Mouse (Mus musculus) gastrocnemius, adult 2 months (tissue): Measurements from ENCODE around the gene Mul1. TPM values are rescaled to one million over a fixed set of nuclear protein-coding genes. Genes with fewer than 3 reads are reported as not detected.

Experiments
- DNase-seq: peaks from one replicate; pipeline ENCODE4 v3.0.0; 2022
- H3K27ac ChIP-seq: fragments of 200-600 bp; 2 replicates; pipeline ENCODE4 v1.8.1; 2022; ENCODE audit warnings: mild to moderate bottlenecking
- H3K4me3 ChIP-seq: fragments of 200-600 bp; 2 replicates; pipeline ENCODE4 v1.8.1; 2022; ENCODE audit warnings: mild to moderate bottlenecking, moderate library complexity
- CTCF ChIP-seq: fragments of 200-600 bp; IDR thresholded peaks from 2 replicates; pipeline ENCODE4 v1.8.1; 2022; ENCODE audit warnings: antibody characterized with exemption, mild to moderate bottlenecking, moderate library complexity
- intact Hi-C: fragments of 180-260 bp; cut with DNase I; formaldehyde crosslinking; loops from one replicate; pipeline ENCODE4 v1.15.1; 2025
- total RNA-seq, 2 experiments: library from RNA; stranded (reverse); gene quantifications; 2 replicates each; pipeline ENCODE4 v1.2.3; 2021

Mul1 gene
- total RNA-seq, 2 experiments from 2014 or later: 37.5 to 45.5 TPM

DNA sequence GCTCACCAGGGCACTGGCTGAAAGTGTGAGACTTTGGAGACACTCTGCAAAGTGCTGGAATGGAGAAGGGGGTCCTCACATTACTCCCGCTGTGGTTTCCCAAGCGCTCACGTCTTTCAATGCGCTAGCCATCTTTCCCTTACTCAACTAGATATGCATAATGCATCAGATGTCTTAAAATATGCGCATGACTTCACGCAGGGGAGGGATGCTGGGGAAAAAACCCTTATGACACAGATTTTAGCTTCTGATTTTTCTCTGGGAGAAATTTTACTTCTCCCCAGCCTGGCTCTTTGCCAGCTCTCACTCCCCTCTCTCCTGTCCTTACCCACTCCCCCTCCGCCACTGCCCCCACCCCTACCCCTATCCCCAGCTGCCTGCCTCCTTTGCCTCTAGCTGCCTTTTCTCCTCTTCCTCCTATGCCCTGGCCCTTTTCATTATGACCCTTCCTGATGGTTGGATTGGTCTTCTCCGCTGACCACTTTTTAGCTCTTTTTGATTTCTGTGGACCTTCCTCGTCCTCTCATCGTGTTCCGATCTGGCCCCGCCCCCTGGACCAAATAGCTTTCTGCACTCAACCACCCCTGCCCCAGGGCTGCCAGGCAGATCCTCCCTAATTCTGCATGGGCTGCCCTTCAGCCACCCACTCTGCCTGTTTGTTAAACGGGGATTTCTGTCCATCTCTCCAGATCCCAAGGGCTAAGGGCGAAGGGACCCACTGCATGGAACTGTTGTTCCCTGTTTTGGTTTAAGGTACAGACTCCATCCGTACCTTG, 13.5 kb downstream of the Mul1 start:
- Histone ChIP-seq H3K4me3 (no peak overlapping the region), H3K27ac (peak overlapping the region; percentile 24; the same call in 1 of the 2 replicates)
- TF ChIP-seq CTCF: no peak
- DNase-seq: no peak
- intact Hi-C loops: loop anchor here (1.0 to 5.0 kb wide), 3 partner anchors 114 to 403 kb away; no protein-coding TSS in a partner anchor

DNA sequence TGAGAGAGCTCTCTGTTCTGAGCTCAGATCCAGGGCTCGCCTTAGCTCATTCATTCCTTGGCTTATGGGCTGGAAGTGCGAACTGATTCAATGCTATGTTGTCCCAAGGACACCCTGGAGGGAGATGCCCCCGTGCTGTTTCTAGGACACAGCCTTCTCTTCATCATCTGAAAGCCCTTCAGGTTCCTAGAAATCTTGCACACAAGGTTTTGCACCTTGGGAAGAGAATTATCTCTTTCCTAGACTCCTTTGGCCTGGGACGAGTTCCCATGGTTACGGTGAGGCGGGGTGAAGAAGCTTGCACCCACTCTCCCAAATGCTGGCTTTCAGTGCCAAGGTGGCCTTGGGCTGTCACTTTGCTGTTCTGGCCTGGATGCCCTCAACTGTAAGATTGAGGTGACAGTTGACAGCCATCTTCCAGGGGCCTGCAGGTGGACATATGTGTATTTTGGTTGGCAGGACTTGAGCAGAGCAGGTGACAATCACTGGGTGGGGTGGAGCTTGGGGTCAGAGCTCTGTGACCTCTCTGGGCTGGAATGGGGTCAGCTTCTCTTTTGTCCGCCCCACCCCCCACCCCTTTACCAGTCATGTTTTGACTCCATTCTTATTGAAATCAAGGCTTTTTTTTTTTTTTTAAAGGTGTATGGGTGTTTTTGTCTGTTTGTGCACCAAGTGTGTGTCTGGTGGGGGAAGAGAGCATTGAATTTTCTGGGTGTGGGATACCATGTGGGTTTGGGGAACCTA, 14.6 kb downstream of the Mul1 start:
- intact Hi-C loops: loop anchor here (2.0 to 5.0 kb wide), 2 partner anchors 343 to 402 kb away; no protein-coding TSS in a partner anchor
- no peak for TF ChIP-seq CTCF

GRCm38 (mm10) chr4:138449636-138450314, 15.3 kb downstream of the Mul1 start:
- no peak overlapping the region for H3K27ac ChIP-seq
- intact Hi-C loops: loop anchor here (2.0 to 5.0 kb wide), 2 partner anchors 343 to 401 kb away; no protein-coding TSS in a partner anchor
- TF ChIP-seq CTCF: no peak
- H3K4me3 ChIP-seq: no peak overlapping the region
- DNase-seq: no peak

More for the DNA sequence above, 14.6 kb downstream of the Mul1 start:
- no peak overlapping the region for H3K27ac ChIP-seq
- H3K4me3 ChIP-seq: no peak overlapping the region
- DNase-seq: no peak

DNA sequence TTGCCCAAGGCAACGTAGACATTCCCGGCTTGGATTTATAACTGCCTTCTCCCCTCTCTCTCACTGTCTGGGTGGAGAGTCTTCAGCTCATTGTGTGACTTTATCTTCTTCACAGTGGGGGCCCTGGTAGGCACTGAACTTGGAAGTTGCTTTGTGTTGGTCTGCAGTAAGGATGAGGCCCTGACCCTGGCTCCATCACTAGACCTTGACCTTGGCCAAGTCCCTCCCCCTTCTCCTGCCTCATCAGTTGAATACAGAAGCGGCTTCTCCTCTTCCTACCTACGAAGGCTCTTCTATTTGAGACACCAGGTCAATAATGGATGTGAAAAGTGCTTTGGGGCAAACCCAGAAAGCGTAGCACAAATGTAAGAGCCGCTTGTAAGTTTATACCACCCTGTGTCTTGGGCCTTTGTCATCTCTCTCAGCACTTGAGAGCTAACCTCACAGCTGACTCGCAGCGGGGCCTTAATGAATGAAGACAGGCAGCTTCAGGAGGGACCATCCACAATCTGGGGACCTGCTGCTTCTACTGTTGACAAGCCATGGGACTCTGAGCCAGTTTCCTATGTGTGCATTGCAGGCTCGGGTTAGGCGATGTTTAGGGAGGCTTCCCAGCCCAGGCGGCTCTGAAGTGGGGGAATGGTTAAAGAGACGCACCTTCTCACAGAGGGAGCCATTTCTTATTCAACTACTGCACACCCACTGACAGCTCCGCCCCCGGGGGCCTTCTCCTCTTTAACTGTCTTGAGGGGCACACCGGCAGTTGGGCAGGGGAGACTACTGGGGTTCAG, 18.0 kb downstream of the Mul1 start:
- Histone ChIP-seq H3K4me3 (no peak overlapping the region), H3K27ac (peak overlapping the region; percentile 93; the same call in 1 of the 2 replicates)
- no peak for DNase-seq
- TF ChIP-seq CTCF: no peak
- intact Hi-C loops: loop anchor here (2.0 kb wide), 1 partner anchor 104 kb away; no protein-coding TSS in a partner anchor

DNA sequence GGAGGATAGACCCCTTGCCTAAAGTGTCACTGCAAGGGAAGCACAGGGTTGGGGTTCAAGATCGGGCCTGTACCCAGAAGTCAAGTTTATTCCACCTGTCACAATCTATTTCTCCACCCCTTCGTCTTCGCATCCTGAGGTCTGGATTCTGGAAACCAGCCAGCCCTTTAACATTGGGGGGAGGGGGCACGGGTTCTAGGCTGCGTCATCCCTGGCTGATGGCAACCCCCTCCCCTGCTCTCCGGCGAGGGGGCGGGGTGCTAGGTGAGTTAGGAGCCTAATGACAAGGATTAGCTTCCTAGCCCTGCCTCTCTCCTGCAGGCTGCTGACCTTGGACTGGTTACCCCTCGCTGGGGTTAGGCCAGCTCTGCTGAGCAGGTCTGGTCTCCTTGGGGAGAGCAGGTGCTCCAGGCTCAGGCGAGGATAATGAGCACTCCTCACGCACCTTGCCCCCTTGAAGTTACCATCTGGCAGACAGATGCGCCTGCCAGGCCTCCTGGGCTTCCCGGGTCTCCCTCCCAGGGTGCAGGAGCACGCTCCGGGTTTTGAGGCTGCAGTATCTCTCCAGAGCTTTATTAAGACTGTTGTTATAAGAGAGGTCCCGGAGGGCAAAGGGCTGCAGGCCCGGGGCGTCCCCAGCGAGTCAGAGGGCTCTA, 18.8 kb downstream of the Mul1 start:
- no peak for TF ChIP-seq CTCF
- DNase-seq: peak; percentile 40
- Histone ChIP-seq H3K27ac (peak overlapping the region; percentile 93), H3K4me3 (peak overlapping the region; percentile 89)
- intact Hi-C loops: loop anchor here (2.0 kb wide), 1 partner anchor 104 kb away; no protein-coding TSS in a partner anchor

DNA sequence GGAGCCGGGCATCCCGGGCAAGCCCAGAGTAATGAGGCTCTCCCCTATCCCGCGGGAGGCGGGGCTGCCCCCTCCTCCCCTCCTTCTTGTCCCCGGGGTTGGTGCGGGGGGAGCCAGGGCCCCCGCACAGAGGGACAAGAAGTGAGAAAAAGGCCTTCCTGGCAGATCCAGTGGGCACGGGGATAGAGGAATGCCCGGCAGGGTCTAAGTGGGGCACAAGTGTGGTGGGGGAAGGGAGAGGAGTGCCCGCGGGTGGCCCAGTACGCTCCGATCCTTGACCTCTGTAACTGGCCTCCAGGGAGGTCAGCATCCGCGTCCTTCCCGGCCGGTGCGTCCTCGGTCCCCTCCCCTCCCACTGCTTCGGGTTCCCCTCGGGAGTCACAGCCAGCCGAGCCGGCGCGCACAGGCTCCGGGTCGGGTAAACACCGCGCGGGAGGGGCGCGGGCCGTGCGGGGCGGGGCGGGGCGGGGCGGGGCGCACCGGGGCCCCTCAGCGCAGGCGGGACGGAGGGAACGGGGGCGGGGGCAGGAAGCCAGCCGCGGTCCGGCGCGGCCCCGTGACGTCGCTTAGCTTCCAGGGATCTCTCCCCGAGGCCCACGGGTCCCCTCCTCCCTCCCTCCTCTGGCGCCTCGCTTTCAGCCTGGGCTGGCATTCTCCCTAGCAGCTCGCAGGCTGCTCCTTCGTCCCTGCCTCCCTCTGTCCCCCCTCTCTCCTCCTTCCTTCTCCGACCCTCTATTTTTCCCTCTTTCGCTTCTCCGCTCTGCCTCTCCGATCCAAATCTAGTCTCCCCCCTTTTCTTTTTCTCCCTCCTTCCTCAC, 19.5 kb downstream of the Mul1 start, which contains the start of gene Camk2n1:
Gene Camk2n1 (plus strand): TSS at position 562 of the 818 bp plus-strand sequence.
- peak; percentile 90 for DNase-seq
- TF ChIP-seq CTCF: no peak
- H3K27ac ChIP-seq: peak within 1 kb of the TSS; percentile 93
- intact Hi-C loops: loop anchor here (2.0 kb wide), 1 partner anchor 103 kb away; no protein-coding TSS in a partner anchor
- peak within 1 kb of the TSS; percentile 89 for H3K4me3 ChIP-seq

GRCm38 (mm10) chr4:138454571-138455140, 20.2 kb downstream of the Mul1 start:
- intact Hi-C loops: no loop called here
- peak overlapping the region; percentile 89 for H3K4me3 ChIP-seq
- peak overlapping the region; percentile 93 for H3K27ac ChIP-seq
- peak; percentile 75 for DNase-seq
- no peak for TF ChIP-seq CTCF

DNA sequence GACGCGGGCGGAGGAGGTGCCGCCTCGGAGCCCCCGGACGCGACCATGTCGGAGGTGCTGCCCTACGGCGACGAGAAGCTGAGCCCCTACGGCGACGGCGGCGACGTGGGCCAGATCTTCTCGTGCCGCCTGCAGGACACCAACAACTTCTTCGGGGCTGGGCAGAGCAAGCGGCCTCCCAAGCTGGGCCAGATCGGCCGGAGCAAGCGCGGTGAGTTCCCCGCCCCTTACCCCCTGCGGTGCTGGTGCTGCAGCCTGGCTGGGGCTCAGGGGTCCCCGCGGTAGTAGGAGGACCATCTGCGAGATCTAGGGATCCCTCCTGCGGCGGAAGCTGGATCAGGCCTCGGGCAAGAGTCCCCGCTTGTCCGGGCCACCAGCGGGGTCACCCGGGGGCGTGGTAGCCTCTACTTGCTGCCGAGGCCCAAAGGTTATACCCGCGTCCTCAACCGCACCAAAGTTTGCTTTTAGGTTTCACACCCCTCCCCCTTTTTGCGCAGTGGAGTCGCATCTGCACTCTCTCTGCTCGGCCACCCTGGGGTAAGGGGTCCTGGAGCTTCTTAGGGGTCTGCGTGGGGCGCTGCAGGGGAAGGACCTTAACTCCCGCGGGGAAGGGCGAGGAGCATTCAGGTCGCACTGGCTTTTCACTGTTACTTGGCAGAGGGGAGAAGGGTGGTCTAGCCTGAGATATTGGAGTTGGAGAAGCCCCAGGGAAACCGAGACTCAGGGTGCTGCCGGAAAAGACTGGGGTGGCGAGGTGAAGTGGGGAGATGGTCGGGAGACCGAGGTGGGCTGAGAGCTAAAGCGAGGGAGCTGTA, 20.9 kb downstream of the Mul1 start:
- Histone ChIP-seq H3K4me3 (peak overlapping the region; percentile 89), H3K27ac (peak overlapping the region; percentile 93)
- TF ChIP-seq CTCF: no peak
- peak; percentile 51 for DNase-seq
- intact Hi-C loops: no loop called here

DNA sequence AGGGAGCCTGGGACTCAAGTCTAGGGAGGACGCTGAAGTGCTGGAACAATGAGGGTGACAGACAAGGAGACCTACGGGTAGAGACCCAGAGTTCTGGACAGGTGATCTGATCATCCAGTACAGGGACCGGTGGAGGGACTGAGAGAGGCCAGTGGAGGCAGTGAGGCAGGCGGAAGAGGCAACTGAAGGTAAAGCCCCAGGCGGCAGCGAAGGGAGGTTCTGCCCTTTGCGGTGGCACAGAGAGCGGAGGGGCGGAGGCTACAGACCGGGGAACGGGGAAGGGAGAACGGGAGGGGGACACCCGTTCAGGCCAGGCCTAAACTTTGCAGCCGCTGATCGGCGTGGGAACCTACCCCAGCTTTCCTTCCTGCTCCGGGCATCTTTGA, 21.5 kb downstream of the Mul1 start:
- Histone ChIP-seq H3K27ac (peak overlapping the region; percentile 93), H3K4me3 (peak overlapping the region; percentile 89)
- no peak for TF ChIP-seq CTCF
- intact Hi-C loops: no loop called here
- DNase-seq: no peak
